26 mouse cellular contexts compared by ENCODE assay signal in genomic region chr7:140092924-140093528, GRCm38 (mm10). TPM values are rescaled to one million over a fixed set of nuclear protein-coding genes. Genes with fewer than 3 reads are reported as not detected.
DNase-seq lines count a peak whose midpoint lies in the region; ATAC-seq and TF ChIP-seq lines count a peak whose summit lies in the region.
"Had no signal": no experiment of that assay in that cellular context is flagged by ENCODE, and none has a peak within 500 bp of the region (broad histone marks: within the 10 kb centered on the region; RNA-seq: fewer than 3 reads in every experiment).

Gene Prap1, plus strand, starts transcription at chr7:140093395.

- 68% methylated on average over 5 of the region's 5 CpGs for WGBS in midbrain, embryonic 11.5 days
- 80% methylated on average over 5 of the region's 5 CpGs for WGBS in midbrain, embryonic 16.5 days
- WGBS in large intestine, adult 2 months, result 39% methylated on average over 5 of the region's 5 CpGs
- WGBS in stomach, embryonic 14.5 days, result 60% methylated on average over 5 of the region's 5 CpGs
- 71% methylated on average over 5 of the region's 5 CpGs for WGBS in stomach, postnatal 0 days

- DNase-seq in midbrain, embryonic 11.5 days (ENCODE audit: low spot score, missing footprints), result peak; percentile 6
- DNase-seq in large intestine, adult 2 months (ENCODE audit: low read depth, low spot score), result no peak
- DNase-seq in stomach, postnatal 0 days (ENCODE audit: low spot score), result no peak
- no peak for DNase-seq in testis, postnatal 14 days (ENCODE audit: low spot score)
- no peak for DNase-seq in ovary, adult 18-20 months (ENCODE audit: low spot score)
- no peak for DNase-seq in ovary, postnatal 10 days (ENCODE audit: low spot score)
- DNase-seq: adrenal gland, adult 8-10 months; adrenal gland, postnatal 25 days; cerebellum, adult 11-12 months; cerebellum, adult 8-10 months; cerebellum, postnatal 14 days; gastrocnemius, postnatal 14 days; heart, adult 11 months had no signal

- TF ChIP-seq CTCF in stomach, postnatal 0 days (IDR thresholded peaks at IDR 0.05; ENCODE audit: low read depth), result no peak

- no peaks in the 10 kb centered on the region for H3K36me3 ChIP-seq in midbrain, embryonic 11.5 days (ENCODE audit: control insufficient read depth, insufficient read depth, low read length)
- H3K36me3 ChIP-seq in midbrain, embryonic 16.5 days (ENCODE audit: control insufficient read depth, insufficient read depth, low read length), result no peaks in the 10 kb centered on the region
- no peaks in the 10 kb centered on the region for H3K36me3 ChIP-seq in stomach, embryonic 14.5 days (ENCODE audit: control insufficient read depth, insufficient read depth, low read length)
- H3K36me3 ChIP-seq in stomach, postnatal 0 days (ENCODE audit: control insufficient read depth, insufficient read depth, low read length), result no peaks in the 10 kb centered on the region
- H3K36me3 ChIP-seq: forebrain, embryonic 10.5 days; G1E; hindbrain, embryonic 12.5 days; hindbrain, embryonic 15.5 days had no signal

- no peak for TF ChIP-seq EP300 in stomach, postnatal 0 days (optimal IDR thresholded peaks at IDR 0.05)

- no peak within 1 kb of the TSS for H3K4me2 ChIP-seq in midbrain, embryonic 11.5 days
- no peak within 1 kb of the TSS for H3K4me2 ChIP-seq in midbrain, embryonic 16.5 days (ENCODE audit: low read length)
- no peak within 1 kb of the TSS for H3K4me2 ChIP-seq in stomach, embryonic 14.5 days (replicated peaks; ENCODE audit: low read depth, low read length)
- H3K4me2 ChIP-seq in stomach, postnatal 0 days (replicated peaks; ENCODE audit: low read depth), result no peak within 1 kb of the TSS
- H3K4me2 ChIP-seq: forebrain, embryonic 13.5 days; heart, embryonic 11.5 days; hindbrain, embryonic 12.5 days; hindbrain, embryonic 15.5 days had no signal

- H3K27ac ChIP-seq in midbrain, embryonic 11.5 days (ENCODE audit: low read depth, low read length), result no peak within 1 kb of the TSS
- H3K27ac ChIP-seq in midbrain, embryonic 16.5 days (ENCODE audit: low read length), result no peak within 1 kb of the TSS
- H3K27ac ChIP-seq in stomach, embryonic 14.5 days (ENCODE audit: low read length), result no peak within 1 kb of the TSS
- H3K27ac ChIP-seq in stomach, postnatal 0 days (replicated peaks), result no peak within 1 kb of the TSS
- H3K27ac ChIP-seq: forebrain, embryonic 10.5 days; forebrain, embryonic 13.5 days; hindbrain, embryonic 12.5 days; hindbrain, embryonic 15.5 days had no signal

- H3K4me1 ChIP-seq in midbrain, embryonic 11.5 days (ENCODE audit: control insufficient read depth, insufficient read depth, low read length), result no peaks in the 10 kb centered on the region
- no peaks in the 10 kb centered on the region for H3K4me1 ChIP-seq in midbrain, embryonic 16.5 days (ENCODE audit: control insufficient read depth, insufficient read depth, low read length)
- peaks cover 5% of the 10 kb centered on the region; the same call in 1 of the 2 replicates for H3K4me1 ChIP-seq in stomach, embryonic 14.5 days (ENCODE audit: control insufficient read depth, insufficient read depth, low read length)
- H3K4me1 ChIP-seq in stomach, postnatal 0 days (replicated peaks; ENCODE audit: control insufficient read depth, insufficient read depth), result 0 out of 2 replicates have a peak, but pooled peaks cover 2% of the 10 kb centered on the region
- H3K4me1 ChIP-seq: forebrain, embryonic 10.5 days; hindbrain, embryonic 12.5 days; hindbrain, embryonic 15.5 days had no signal

- no peak within 1 kb of the TSS for H3K9ac ChIP-seq in midbrain, embryonic 11.5 days (ENCODE audit: low read length)
- no peak within 1 kb of the TSS for H3K9ac ChIP-seq in midbrain, embryonic 16.5 days (ENCODE audit: low read depth, low read length)
- no peak within 1 kb of the TSS for H3K9ac ChIP-seq in stomach, embryonic 14.5 days (replicated peaks; ENCODE audit: low read depth, low read length)
- H3K9ac ChIP-seq in stomach, postnatal 0 days (ENCODE audit: low read length), result no peak within 1 kb of the TSS
- H3K9ac ChIP-seq: forebrain, embryonic 13.5 days; hindbrain, embryonic 12.5 days; hindbrain, embryonic 15.5 days had no signal

- no peaks in the 10 kb centered on the region for H3K9me3 ChIP-seq in midbrain, embryonic 11.5 days (ENCODE audit: control insufficient read depth, low read length)
- no peaks in the 10 kb centered on the region for H3K9me3 ChIP-seq in midbrain, embryonic 16.5 days (replicated peaks; ENCODE audit: control insufficient read depth, low read length, poor library complexity, severe bottlenecking)
- H3K9me3 ChIP-seq in stomach, embryonic 14.5 days (ENCODE audit: control insufficient read depth, low read depth, low read length), result no peaks in the 10 kb centered on the region
- no peaks in the 10 kb centered on the region for H3K9me3 ChIP-seq in stomach, postnatal 0 days (ENCODE audit: control insufficient read depth, low read length)
- H3K9me3 ChIP-seq: forebrain, embryonic 10.5 days; forebrain, embryonic 13.5 days; G1E; hindbrain, embryonic 12.5 days; hindbrain, embryonic 15.5 days had no signal

- H3K27me3 ChIP-seq in midbrain, embryonic 11.5 days (ENCODE audit: control insufficient read depth, insufficient read depth, low read length), result no peaks in the 10 kb centered on the region
- no peaks in the 10 kb centered on the region for H3K27me3 ChIP-seq in midbrain, embryonic 16.5 days (ENCODE audit: control insufficient read depth, insufficient read depth, low read depth, low read length)
- H3K27me3 ChIP-seq in stomach, embryonic 14.5 days (ENCODE audit: control insufficient read depth, insufficient read depth, low read length), result no peaks in the 10 kb centered on the region
- no peaks in the 10 kb centered on the region for H3K27me3 ChIP-seq in stomach, postnatal 0 days (ENCODE audit: control insufficient read depth, insufficient read depth, low read length)
- H3K27me3 ChIP-seq: CH12.LX; forebrain, embryonic 13.5 days; hindbrain, embryonic 12.5 days; hindbrain, embryonic 15.5 days; Patski had no signal

- ATAC-seq in midbrain, embryonic 11.5 days (ENCODE audit: low FRiP score), result no peak
- no peak for ATAC-seq in midbrain, embryonic 16.5 days
- no peak for ATAC-seq in stomach, embryonic 14.5 days (ENCODE audit: insufficient number of reproducible peaks, insufficient read depth, low FRiP score, low read depth)
- ATAC-seq in stomach, postnatal 0 days (ENCODE audit: low FRiP score, low TSS enrichment), result no peak
- ATAC-seq: forebrain, embryonic 13.5 days; forebrain, embryonic 16.5 days; Patski had no signal

- H3K4me3 ChIP-seq in midbrain, embryonic 11.5 days (ENCODE audit: low read depth, low read length), result no peak within 1 kb of the TSS
- no peak within 1 kb of the TSS for H3K4me3 ChIP-seq in midbrain, embryonic 16.5 days (ENCODE audit: low read depth, low read length)
- H3K4me3 ChIP-seq in stomach, embryonic 14.5 days (ENCODE audit: low read depth, low read length), result no peak within 1 kb of the TSS
- no peak within 1 kb of the TSS for H3K4me3 ChIP-seq in stomach, postnatal 0 days (ENCODE audit: low read depth, low read length)
- H3K4me3 ChIP-seq: forebrain, embryonic 10.5 days; forebrain, embryonic 13.5 days; hindbrain, embryonic 12.5 days; hindbrain, embryonic 15.5 days had no signal

RNA-seq across cellular contexts. Expression of gene Prap1, which starts in this region (rescaled TPM):
- not detected in 2 replicates for polyA plus RNA-seq in midbrain, embryonic 11.5 days (2014; fragmentation: Nextera tagmentation; extraction: Ambion mirVana)
- not detected in 2 replicates for polyA plus RNA-seq in midbrain, embryonic 16.5 days (2015; fragmentation: Nextera tagmentation; extraction: Ambion mirVana)
- 873 and 1,752 TPM in 2 replicates for polyA plus RNA-seq in large intestine, adult 2 months (2012; rRNA removed)
- polyA plus RNA-seq in stomach, embryonic 14.5 days (2014; fragmentation: Nextera tagmentation; extraction: Ambion mirVana), result 12.5 and 24.2 TPM in 2 replicates
- 24.4 and 45.2 TPM in 2 replicates for polyA plus RNA-seq in stomach, postnatal 0 days (2015; fragmentation: Nextera tagmentation; extraction: Ambion mirVana)
- polyA plus RNA-seq: embryonic facial prominence, embryonic 11.5 days; forebrain, embryonic 10.5 days; forebrain, embryonic 13.5 days; forebrain, embryonic 16.5 days; G1E; heart, embryonic 11.5 days; heart, embryonic 14.5 days; hindbrain, embryonic 12.5 days; hindbrain, embryonic 15.5 days; Patski had no signal

Comparison
In these comparisons a context has a peak if more than half of its experiments do, and no peak if none do; other contexts are left out.
1. RNA of gene Prap1 (polyA plus RNA-seq): 873 to 1,752 TPM in large intestine, adult 2 months; 24.4 to 45.2 TPM in stomach, postnatal 0 days, 12.5 to 24.2 TPM in stomach, embryonic 14.5 days, not detected in midbrain, embryonic 11.5 days and not detected in midbrain, embryonic 16.5 days; every median in the first group is over 10 times any median in the second.
2. Peak in DNase-seq in midbrain, embryonic 11.5 days; RNA of the gene not detected or under 1 TPM.